Mouse (Mus musculus) lung, adult 2 months (tissue): Measurements from ENCODE around the gene Gm17268.

ENCODE experiments used
- CTCF ChIP-seq: fragments of 200-500 bp; IDR thresholded peaks from 2 replicates; pipeline ENCODE4 v1.5.1; 2011; ENCODE audit warnings: mild to moderate bottlenecking, low read length, control low read depth; ENCODE audit not compliant: insufficient read depth
- POLR2A ChIP-seq: fragments of 200-500 bp; IDR thresholded peaks from 2 replicates; pipeline ENCODE4 v1.6.1; 2011; ENCODE audit warnings: low read depth, mild to moderate bottlenecking, control low read depth, low read length, borderline replicate concordance; ENCODE audit errors: extremely low read depth

DNA sequence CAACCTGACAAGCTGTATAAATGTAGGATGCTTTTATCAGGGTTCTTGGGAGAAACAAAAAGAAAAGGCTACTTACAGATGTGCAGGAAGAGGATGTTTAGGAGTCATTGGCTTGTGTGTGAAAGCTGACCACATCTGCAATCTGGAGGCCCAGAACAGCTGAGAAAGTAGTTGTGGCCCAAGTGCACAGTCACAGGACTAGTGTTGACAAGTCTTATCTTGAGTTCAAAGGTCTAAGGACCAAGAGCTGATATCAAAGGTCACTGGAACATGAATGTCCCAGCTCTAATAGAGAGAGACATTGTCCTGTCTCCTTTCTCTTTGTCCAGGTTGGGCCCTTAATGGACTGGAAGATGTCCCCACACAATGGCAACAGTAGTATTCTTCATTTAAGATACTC lies 18.6 kb downstream of the Gm17268 start:
- TF ChIP-seq CTCF (no peak), POLR2A (no peak)
